Mouse (Mus musculus) splenic B cell, adult 2 months (primary cell): ENCODE results near the gene Dazap1.
A peak's percentile ranks its signal among the peaks of the same experiment; 100 is the strongest.

ENCODE experiments used
- DNase-seq: peaks from one replicate; pipeline ENCODE4 v3.0.0-alpha.2; 2011; ENCODE audit warnings: low read depth, low spot score
- H3K27me3 ChIP-seq: 2 replicates; pipeline ENCODE4 v1.6.1; 2012; ENCODE audit warnings: mild to moderate bottlenecking, low read length, moderate library complexity, mixed read lengths; ENCODE audit not compliant: control insufficient read depth, poor library complexity, insufficient read depth, severe bottlenecking
- H3K36me3 ChIP-seq: 2 replicates; pipeline ENCODE4 v1.6.1; 2012; ENCODE audit warnings: mild to moderate bottlenecking, low read length, moderate library complexity, mixed read lengths; ENCODE audit not compliant: control insufficient read depth, poor library complexity, insufficient read depth, severe bottlenecking

Gene Dazap1

GRCm38 (mm10) chr10:80324120-80325037 is 63.1 kb downstream of the Dazap1 start:
- Histone ChIP-seq H3K27me3 (no peaks in the 10 kb centered on the region), H3K36me3 (no peaks in the 10 kb centered on the region)
- no peak for DNase-seq

DNA sequence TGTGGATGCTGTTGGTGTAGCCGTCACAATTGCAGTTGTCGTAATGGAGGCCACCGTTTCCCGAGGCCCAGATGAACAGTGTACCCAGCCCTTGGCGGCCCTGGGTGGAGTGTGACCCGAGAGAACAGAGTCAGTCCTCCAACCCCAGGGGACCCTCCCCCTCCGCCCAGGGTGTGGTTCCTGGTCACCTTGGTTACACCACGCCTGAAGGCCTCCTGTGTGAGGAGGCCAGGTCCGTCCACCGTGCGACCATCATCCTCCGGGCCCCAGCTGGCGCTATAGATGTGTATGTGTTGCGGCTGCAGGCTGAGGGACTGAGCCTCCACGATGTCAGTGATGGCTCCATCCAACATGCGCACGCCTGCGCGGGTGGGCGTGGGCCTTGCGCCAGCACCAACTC is 63.8 kb downstream of the Dazap1 start:
- no peak for DNase-seq
- no peaks in the 10 kb centered on the region for H3K36me3 ChIP-seq
- H3K27me3 ChIP-seq: no peaks in the 10 kb centered on the region

DNA sequence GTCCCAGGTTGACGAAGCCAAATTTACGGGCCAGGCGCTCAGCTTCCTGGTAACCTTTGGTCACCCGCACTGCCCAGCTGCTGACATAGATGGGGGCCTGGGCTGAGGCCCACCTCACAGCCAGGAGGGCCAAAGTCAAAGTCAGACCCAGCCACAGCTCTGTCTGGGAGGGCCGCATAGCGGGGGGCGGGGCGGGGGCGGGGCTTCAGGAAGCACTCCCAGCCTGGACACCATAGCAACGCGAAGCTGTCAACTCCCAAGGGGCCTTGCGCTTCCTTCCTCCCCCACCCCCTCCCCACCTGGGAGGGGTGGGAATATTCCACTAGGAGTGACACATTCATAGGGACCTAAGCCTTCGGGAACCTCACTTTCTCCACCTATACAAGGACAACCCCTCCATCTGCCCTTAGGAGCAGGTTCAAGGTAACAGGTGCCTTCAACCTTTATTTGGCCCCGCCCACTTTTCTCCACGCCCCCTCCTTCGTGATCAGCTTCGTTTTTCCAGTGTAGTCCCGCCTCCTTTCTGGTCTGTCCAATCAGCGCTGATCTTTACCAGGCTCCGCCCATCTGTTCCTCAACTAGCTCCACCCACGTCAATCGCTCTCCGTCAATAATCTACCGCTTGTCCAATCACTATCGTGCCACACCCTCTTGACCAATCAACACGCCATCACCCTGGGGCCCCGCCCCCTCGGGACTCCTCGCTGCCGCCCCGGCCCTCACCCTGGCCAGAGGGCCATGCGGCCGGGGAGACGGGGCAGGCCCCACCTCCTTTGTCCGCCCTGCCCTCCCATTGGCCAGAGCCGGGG is 68.2 kb downstream of the Dazap1 start, which contains the start of the genes Pcsk4 and Reep6:
Gene Pcsk4, minus strand, starts transcription at position 226 of the 809 bp plus-strand sequence.
Gene Reep6, plus strand, starts transcription at position 681 of the 809 bp plus-strand sequence.
- Histone ChIP-seq H3K27me3 (no peaks in the 10 kb centered on the region), H3K36me3 (no peaks in the 10 kb centered on the region)
- DNase-seq: peak; percentile 96

DNA sequence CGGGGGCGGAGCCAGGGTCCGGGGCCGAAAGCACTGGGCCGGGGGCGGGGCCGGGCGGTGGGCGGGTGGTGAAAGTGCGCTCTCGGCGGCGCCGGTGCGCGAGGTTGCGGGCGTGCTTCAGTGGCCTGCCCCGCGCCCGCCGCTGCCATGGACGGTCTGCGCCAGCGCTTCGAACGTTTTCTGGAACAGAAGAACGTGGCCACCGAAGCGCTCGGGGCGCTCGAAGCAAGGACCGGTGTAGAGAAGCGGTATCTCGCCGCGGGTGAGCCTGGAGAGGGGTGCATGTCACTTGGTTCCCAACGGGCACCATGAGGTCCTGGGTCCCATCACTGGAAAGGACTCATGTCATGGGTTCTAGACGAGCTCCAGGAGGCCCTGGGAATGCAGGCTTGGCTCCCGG is 68.8 kb downstream of the Dazap1 start:
- no peaks in the 10 kb centered on the region for H3K27me3 ChIP-seq
- DNase-seq: no peak
- H3K36me3 ChIP-seq: no peaks in the 10 kb centered on the region

- no peak for DNase-seq
- Histone ChIP-seq H3K36me3 (no peaks in the 10 kb centered on the region), H3K27me3 (no peaks in the 10 kb centered on the region)
Observed at GRCm38 (mm10) chr10:80330888-80331287, 69.6 kb downstream of the Dazap1 start.

DNA sequence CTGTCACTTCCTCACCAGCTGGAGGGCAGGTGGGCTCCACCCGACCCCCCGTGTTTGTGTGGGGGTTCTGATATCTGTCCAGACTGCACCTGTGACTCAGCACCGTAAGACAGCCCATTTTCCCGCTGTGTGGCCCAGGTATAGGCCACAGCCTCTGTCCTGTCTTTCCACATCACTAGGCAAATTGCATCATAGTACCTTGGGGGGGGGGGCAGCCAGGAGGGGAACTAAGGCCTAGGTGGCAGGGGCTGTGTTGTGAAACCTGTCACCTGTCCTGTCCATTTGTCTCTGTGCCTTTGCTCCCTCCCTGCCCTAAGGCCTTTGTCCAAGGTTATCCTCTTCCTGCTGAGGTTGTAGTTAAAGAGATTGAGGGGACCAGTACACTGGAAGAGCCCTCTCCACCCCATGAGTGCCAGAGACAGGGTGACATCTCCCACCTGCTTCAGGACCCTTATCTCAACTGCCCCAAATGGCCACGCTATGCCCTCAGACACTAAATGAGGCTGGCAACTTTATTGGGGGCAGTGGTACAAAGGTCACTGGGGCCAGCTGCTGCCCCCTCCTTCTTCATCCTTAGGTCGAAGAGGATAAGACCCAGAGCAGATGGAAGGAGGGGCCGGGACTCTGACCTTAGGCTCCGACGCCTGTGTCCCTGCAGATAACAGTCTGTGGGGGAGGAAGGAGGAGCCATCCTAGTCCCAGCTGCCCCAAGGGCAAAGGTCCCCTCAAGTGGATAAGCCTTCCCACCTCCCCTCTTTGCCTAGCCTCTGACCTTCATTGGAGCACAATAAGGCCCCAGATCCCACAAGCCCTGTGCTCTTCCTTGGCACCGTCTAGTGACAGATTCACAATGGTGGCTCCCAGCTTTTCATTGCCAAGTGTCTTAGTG is 70.6 kb downstream of the Dazap1 start:
- Histone ChIP-seq H3K27me3 (no peaks in the 10 kb centered on the region), H3K36me3 (no peaks in the 10 kb centered on the region)
- DNase-seq: no peak

DNA sequence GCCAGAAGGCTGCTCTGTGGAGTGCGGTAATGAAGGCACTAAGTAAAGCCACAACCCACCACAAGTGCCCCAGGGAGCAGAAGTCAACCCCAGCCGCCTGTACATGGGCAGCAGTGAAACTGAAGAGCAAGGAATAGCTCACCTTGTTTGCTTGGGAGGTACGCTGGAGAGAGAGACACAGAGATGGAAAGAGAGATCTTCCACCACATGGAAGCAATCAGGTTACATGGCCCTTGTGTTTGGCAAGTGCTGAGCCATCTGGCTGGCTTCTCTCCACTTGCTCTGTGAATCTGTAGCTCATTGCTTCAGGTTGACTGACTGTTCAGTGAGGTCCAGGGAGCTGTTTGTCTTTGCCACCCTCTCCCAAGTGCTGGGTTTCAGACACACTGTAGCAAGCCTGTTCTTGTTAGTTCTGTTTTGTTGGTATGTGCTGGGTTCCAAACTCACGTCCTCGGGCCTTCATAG is 71.3 kb downstream of the Dazap1 start:
- Histone ChIP-seq H3K36me3 (no peaks in the 10 kb centered on the region), H3K27me3 (no peaks in the 10 kb centered on the region)
- no peak for DNase-seq

DNA sequence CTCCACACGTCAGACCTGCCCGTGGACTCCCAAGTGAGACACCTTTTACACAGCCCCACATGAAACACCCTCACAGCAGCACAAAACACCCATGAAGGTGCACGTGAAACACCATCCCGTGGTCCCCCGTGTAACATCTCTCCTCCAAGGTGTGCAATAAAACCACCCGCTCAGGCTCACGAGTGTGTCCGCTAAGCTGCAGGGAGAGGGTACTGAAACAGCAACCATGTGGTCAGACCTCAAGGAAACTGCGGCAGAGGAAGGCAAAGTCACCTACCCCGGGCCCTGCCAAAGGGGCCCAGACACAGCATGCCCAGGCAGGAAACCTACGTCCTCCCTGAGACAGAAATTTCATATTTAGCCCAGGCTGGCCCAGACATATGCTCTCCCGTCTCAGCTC is 75.0 kb downstream of the Dazap1 start:
- no peak for DNase-seq
- H3K27me3 ChIP-seq: no peaks in the 10 kb centered on the region
- no peaks in the 10 kb centered on the region for H3K36me3 ChIP-seq
